Mouse (Mus musculus): ENCODE measurements at regions not wholly inside any gene's neighbourhood (a gene's known extent, or its start where the extent isn't known, plus 50 kb on each side); places are given as distances from the start of the nearest gene placed in this dataset.

GRCm38 (mm10) chr3:19059906-19060870, 568.3 kb downstream of the 1700064H15Rik start:
- no peak overlapping the region for H3K4me3 ChIP-seq (ENCODE audit: low read depth, low read length)
- no peaks in the 10 kb centered on the region for H3K9me3 ChIP-seq (ENCODE audit: low read length)
- H3K4me1 ChIP-seq (ENCODE audit: insufficient read depth): no peaks in the 10 kb centered on the region
- ATAC-seq: no peak
- TF ChIP-seq CTCF (IDR thresholded peaks at IDR 0.05; ENCODE audit: low read depth): no peak
- TF ChIP-seq EP300 (IDR thresholded peaks at IDR 0.05; ENCODE audit: low read depth): no peak
- no peak overlapping the region for H3K27ac ChIP-seq (ENCODE audit: low read depth)
- DNase-seq: no peak
- H3K9ac ChIP-seq (replicated peaks): no peak overlapping the region
- no peaks in the 10 kb centered on the region for H3K36me3 ChIP-seq (replicated peaks; ENCODE audit: insufficient read depth, low read length)
- no peaks in the 10 kb centered on the region for H3K27me3 ChIP-seq (ENCODE audit: insufficient read depth, low read length)
- H3K4me2 ChIP-seq (ENCODE audit: low read depth, low read length): no peak overlapping the region
- 63% methylated on average over 14 of the region's 17 CpGs for WGBS (ENCODE audit: insufficient replicate concordance)

- no peak for ATAC-seq
- no peaks in the 10 kb centered on the region for H3K27me3 ChIP-seq (ENCODE audit: insufficient read depth, low read length)
- H3K36me3 ChIP-seq (replicated peaks; ENCODE audit: insufficient read depth, low read length): no peaks in the 10 kb centered on the region
- no peak overlapping the region for H3K27ac ChIP-seq (ENCODE audit: low read depth)
- H3K9ac ChIP-seq (replicated peaks): no peak overlapping the region
- H3K9me3 ChIP-seq (ENCODE audit: low read length): no peaks in the 10 kb centered on the region
- no peaks in the 10 kb centered on the region for H3K4me1 ChIP-seq (ENCODE audit: insufficient read depth)
- no peak overlapping the region for H3K4me2 ChIP-seq (ENCODE audit: low read depth, low read length)
- no peak overlapping the region for H3K4me3 ChIP-seq (ENCODE audit: low read depth, low read length)
- WGBS (ENCODE audit: insufficient replicate concordance): 50% methylated on average over 12 of the region's 14 CpGs
- DNase-seq: no peak
- TF ChIP-seq CTCF (IDR thresholded peaks at IDR 0.05; ENCODE audit: low read depth): no peak
- no peak for TF ChIP-seq EP300 (IDR thresholded peaks at IDR 0.05; ENCODE audit: low read depth)
Observed at GRCm38 (mm10) chr3:19061488-19062248, 566.8 kb downstream of the 1700064H15Rik start.

DNA sequence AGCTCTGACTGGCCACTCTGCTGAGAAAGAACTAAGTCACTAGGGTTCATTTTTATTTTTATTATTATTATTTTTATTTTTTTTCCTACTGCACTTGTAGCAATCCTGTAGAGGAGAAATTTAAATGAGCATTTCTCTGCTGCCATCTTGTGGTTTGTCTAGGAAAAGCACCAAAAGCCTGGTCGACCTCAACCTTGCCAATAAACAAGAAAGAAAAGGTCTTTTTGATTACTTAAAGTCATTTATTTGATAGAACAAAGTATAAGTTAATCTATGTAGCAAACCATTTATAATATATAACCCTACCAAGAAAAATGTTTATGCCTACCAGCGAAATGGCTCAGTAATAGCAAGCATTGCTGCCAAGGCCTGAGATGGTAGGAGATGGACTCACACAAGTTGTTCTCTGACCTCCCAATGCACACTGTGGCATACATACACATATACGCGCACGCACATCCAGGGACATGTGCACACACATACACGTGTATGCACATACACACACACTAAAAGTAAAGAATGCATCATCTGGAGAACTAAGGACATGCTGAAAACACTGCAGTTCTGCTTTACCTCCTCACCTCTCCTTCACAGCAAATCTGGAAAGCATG, 566.1 kb downstream of the 1700064H15Rik start:
- peak; percentile 23 for DNase-seq
- 33% methylated on average over 6 of the region's 6 CpGs for WGBS (ENCODE audit: insufficient replicate concordance)

GRCm38 (mm10) chr3:19067141-19067757, 561.2 kb downstream of the 1700064H15Rik start:
- H3K9ac ChIP-seq (replicated peaks): no peak overlapping the region
- no peak overlapping the region for H3K4me3 ChIP-seq (ENCODE audit: low read depth, low read length)
- peak overlapping the region; percentile 85 for H3K27ac ChIP-seq (ENCODE audit: low read depth)
- no peaks in the 10 kb centered on the region for H3K36me3 ChIP-seq (replicated peaks; ENCODE audit: insufficient read depth, low read length)
- DNase-seq: no peak
- ATAC-seq: peak; percentile 95
- TF ChIP-seq CTCF (IDR thresholded peaks at IDR 0.05; ENCODE audit: low read depth) (no peak), EP300 (IDR thresholded peaks at IDR 0.05; ENCODE audit: low read depth) (peak; percentile 41; the same call in 1 of the 2 replicates)
- no peaks in the 10 kb centered on the region for H3K27me3 ChIP-seq (ENCODE audit: insufficient read depth, low read length)
- no peaks in the 10 kb centered on the region for H3K9me3 ChIP-seq (ENCODE audit: low read length)
- WGBS (ENCODE audit: insufficient replicate concordance): 61% methylated on average over 3 of the region's 3 CpGs
- 0 out of 2 replicates have a peak, but pooled peaks cover 3% of the 10 kb centered on the region for H3K4me1 ChIP-seq (ENCODE audit: insufficient read depth)
- H3K4me2 ChIP-seq (ENCODE audit: low read depth, low read length): 0 out of 2 replicates have a peak overlapping the region, but pooled peaks have one; percentile 19

More for the DNA sequence above, 566.1 kb downstream of the 1700064H15Rik start:
- Histone ChIP-seq H3K4me2 (ENCODE audit: low read depth, low read length) (no peak overlapping the region), H3K4me3 (ENCODE audit: low read depth, low read length) (no peak overlapping the region), H3K27me3 (ENCODE audit: insufficient read depth, low read length) (no peaks in the 10 kb centered on the region), H3K9me3 (ENCODE audit: low read length) (no peaks in the 10 kb centered on the region), H3K36me3 (replicated peaks; ENCODE audit: insufficient read depth, low read length) (no peaks in the 10 kb centered on the region), H3K9ac (replicated peaks) (no peak overlapping the region), H3K27ac (ENCODE audit: low read depth) (no peak overlapping the region), H3K4me1 (ENCODE audit: insufficient read depth) (no peaks in the 10 kb centered on the region)
- ATAC-seq: no peak
- TF ChIP-seq CTCF (IDR thresholded peaks at IDR 0.05; ENCODE audit: low read depth) (peak; percentile 65), EP300 (IDR thresholded peaks at IDR 0.05; ENCODE audit: low read depth) (no peak)

Data from liver, postnatal 0 days (tissue).